Mouse (Mus musculus) hindbrain, embryonic 14.5 days (tissue): ENCODE results near the gene Stk38. TPM values are rescaled to one million over a fixed set of nuclear protein-coding genes. Genes with fewer than 3 reads are reported as not detected.

Experiments used
- ATAC-seq: fragments of 200-750 bp; cut with Nextera tagmentation; 2 replicates; pipeline ENCODE4 v1.8.0; 2017; ENCODE audit warnings: moderate number of reproducible peaks, mild to moderate bottlenecking, moderate TSS enrichment, moderate library complexity; ENCODE audit not compliant: low FRiP score
- DNase-seq: peaks from one replicate; pipeline ENCODE4 v3.0.0-alpha.2; 2015; ENCODE audit warnings: low spot score
- H3K27ac ChIP-seq: fragments of 300-500 bp; sonication (generic); 2 replicates; pipeline ENCODE4 v1.5.1; 2014; ENCODE audit warnings: mild to moderate bottlenecking, moderate library complexity
- H3K27me3 ChIP-seq: fragments of 300-500 bp; sonication (generic); 2 replicates; pipeline ENCODE4 v1.6.1; 2014; ENCODE audit warnings: mild to moderate bottlenecking, low read length, mixed read lengths; ENCODE audit not compliant: control insufficient read depth, insufficient read depth
- H3K36me3 ChIP-seq: fragments of 300-500 bp; sonication (generic); replicated peaks from 2 replicates; pipeline ENCODE4 v1.6.1; 2014; ENCODE audit not compliant: control insufficient read depth, insufficient read depth
- H3K4me1 ChIP-seq: fragments of 300-500 bp; sonication (generic); replicated peaks from 2 replicates; pipeline ENCODE4 v1.6.1; 2014; ENCODE audit warnings: antibody characterized with exemption, low read length, mixed read lengths; ENCODE audit not compliant: control insufficient read depth, insufficient read depth
- H3K4me2 ChIP-seq: fragments of 300-500 bp; sonication (generic); replicated peaks from 2 replicates; pipeline ENCODE4 v1.6.1; 2014; ENCODE audit warnings: mild to moderate bottlenecking, moderate library complexity
- H3K4me3 ChIP-seq: fragments of 300-500 bp; sonication (generic); replicated peaks from 2 replicates; pipeline ENCODE4 v1.5.1; 2014; ENCODE audit warnings: mild to moderate bottlenecking, low read length
- H3K9ac ChIP-seq: fragments of 300-500 bp; sonication (generic); 2 replicates; pipeline ENCODE4 v1.6.1; 2014
- H3K9me3 ChIP-seq: fragments of 300-500 bp; sonication (generic); 2 replicates; pipeline ENCODE4 v1.6.1; 2016; ENCODE audit warnings: low read length; ENCODE audit not compliant: control insufficient read depth
- WGBS: fragments of 180-500 bp; shearing (Covaris S2); extraction: QIAGEN DNeasy Blood & Tissue Kit; methylation state at CpG from one replicate; pipeline ENCODE4 v1.1.7; 2014; 5-methylcytosine and 5-hydroxymethylcytosine counted together
- polyA plus RNA-seq: library from polyadenylated mRNA; unstranded; fragments of >200 nt; fragmentation: Nextera tagmentation; extraction: Ambion mirVana; gene quantifications from 2 replicates; pipeline ENCODE4 v1.2.1, GENCODE M21; 2014

Gene Stk38
- polyA plus RNA-seq, 1 experiment from 2014 or later, result 85.0 TPM

DNA sequence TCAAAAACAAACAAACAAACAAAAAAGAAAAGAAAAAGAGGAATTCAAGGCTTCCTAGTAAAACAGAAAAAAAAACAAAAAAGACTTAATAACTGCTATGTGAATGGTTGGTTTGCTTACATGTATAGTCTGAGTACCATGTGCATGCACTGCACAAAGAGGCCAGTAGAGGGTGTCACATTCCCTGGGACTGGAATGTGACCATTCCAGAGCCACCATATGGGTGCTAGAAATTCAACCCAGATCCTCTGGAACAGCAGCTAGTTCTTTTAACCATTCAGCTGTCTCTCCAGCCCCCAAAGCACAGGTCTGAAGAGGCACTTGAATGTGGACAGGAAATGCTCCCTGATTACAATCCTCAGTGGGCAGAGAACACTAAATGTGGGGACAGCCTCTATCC is 21.0 kb downstream of the Stk38 start:
- Histone ChIP-seq H3K27me3 (no peaks in the 10 kb centered on the region), H3K9me3 (no peaks in the 10 kb centered on the region), H3K36me3 (peaks cover 98% of the 10 kb centered on the region), H3K9ac (no peak overlapping the region), H3K4me2 (no peak overlapping the region), H3K27ac (no peak overlapping the region), H3K4me1 (no peaks in the 10 kb centered on the region), H3K4me3 (no peak overlapping the region)
- no peak for ATAC-seq
- no peak for DNase-seq

DNA sequence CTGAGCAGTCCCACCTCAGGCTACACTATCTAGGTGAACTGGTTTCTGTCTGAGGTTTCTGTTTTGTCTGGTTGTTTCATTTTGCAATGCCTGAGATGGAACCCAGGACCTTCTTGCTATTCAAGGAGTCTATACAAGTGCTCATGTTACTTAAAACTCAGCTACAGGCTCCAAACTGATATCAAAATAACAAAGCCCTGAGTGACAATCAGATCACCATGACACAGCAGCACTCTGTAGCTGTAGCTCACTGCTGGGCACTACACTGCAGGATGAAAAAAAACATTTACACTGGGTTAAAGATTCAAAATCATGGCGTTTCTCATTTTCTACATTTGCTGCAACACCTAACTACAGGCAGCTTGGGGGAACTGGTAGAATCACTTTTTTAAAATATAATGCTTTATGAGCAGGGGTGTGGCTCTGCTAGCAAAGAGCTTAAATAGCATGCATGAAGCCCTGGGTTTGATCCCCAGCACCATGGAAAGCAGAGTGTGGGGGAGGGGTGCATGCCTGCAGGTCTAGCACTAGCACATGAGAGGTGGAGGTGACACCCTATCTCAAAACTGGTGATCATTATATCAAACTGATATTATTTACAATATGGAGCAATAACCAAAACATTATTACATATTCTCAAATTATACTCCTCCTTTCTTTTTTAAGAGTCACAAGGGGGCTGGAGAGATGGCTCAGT is 22.9 kb downstream of the Stk38 start:
- Histone ChIP-seq H3K4me2 (no peak overlapping the region), H3K9ac (no peak overlapping the region), H3K27me3 (no peaks in the 10 kb centered on the region), H3K4me3 (no peak overlapping the region), H3K36me3 (peaks cover 93% of the 10 kb centered on the region), H3K4me1 (no peaks in the 10 kb centered on the region), H3K9me3 (no peaks in the 10 kb centered on the region), H3K27ac (no peak overlapping the region)
- DNase-seq, result no peak
- no peak for ATAC-seq
- WGBS, result 89% methylated on average over 1 of the region's 1 CpGs

- WGBS, result 61% methylated on average over 4 of the region's 4 CpGs
- no peaks in the 10 kb centered on the region for H3K9me3 ChIP-seq
- H3K4me1 ChIP-seq, result no peaks in the 10 kb centered on the region
- no peak for ATAC-seq
- peaks cover 93% of the 10 kb centered on the region for H3K36me3 ChIP-seq
- no peak for DNase-seq
- no peak overlapping the region for H3K4me3 ChIP-seq
- H3K27me3 ChIP-seq, result no peaks in the 10 kb centered on the region
- no peak overlapping the region for H3K4me2 ChIP-seq
- H3K27ac ChIP-seq, result no peak overlapping the region
- H3K9ac ChIP-seq, result no peak overlapping the region
Observed at GRCm38 (mm10) chr17:28982591-28982990, 25.2 kb downstream of the Stk38 start.

DNA sequence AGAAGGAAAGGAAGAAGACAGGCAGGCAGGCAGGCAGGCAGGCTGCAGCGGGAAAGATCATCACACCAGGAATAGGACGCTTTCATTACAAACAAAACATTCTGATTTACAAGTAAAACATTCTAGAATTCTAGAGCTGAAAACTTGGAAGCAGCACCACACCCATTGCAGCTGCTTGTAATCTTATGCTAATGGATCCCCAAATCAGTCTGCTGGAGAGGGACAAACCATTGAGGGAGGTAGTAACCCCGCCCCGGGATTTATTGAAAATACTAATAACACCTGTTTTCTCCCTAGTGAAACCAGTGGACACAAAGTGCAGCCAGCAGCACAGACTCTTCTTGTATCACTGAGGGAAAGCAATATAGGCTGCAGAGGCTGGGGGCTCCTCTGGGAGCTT is 26.7 kb downstream of the Stk38 start:
- ATAC-seq (no peak), DNase-seq (no peak)
- H3K36me3 ChIP-seq, result peaks cover 90% of the 10 kb centered on the region
- H3K9me3 ChIP-seq, result no peaks in the 10 kb centered on the region
- no peak overlapping the region for H3K4me2 ChIP-seq
- H3K9ac ChIP-seq, result no peak overlapping the region
- no peaks in the 10 kb centered on the region for H3K27me3 ChIP-seq
- no peak overlapping the region for H3K27ac ChIP-seq
- 82% methylated on average over 4 of the region's 4 CpGs for whole genome bisulfite sequencing
- no peaks in the 10 kb centered on the region for H3K4me1 ChIP-seq
- H3K4me3 ChIP-seq, result no peak overlapping the region

- Histone ChIP-seq H3K27me3 (no peaks in the 10 kb centered on the region), H3K4me3 (no peak overlapping the region)
Observed at GRCm38 (mm10) chr17:28979091-28979490, 28.7 kb downstream of the Stk38 start.

GRCm38 (mm10) chr17:28970122-28970521 is 37.7 kb downstream of the Stk38 start:
- Histone ChIP-seq H3K27ac (no peak overlapping the region), H3K36me3 (peaks cover 100% of the 10 kb centered on the region)
- no peak for DNase-seq

More at GRCm38 (mm10) chr17:28979091-28979490, 28.7 kb downstream of the Stk38 start:
- H3K27ac ChIP-seq, result no peak overlapping the region
- H3K4me2 ChIP-seq, result no peak overlapping the region
- no peak overlapping the region for H3K9ac ChIP-seq
- ATAC-seq (no peak), DNase-seq (no peak)
- no peaks in the 10 kb centered on the region for H3K4me1 ChIP-seq
- WGBS, result 98% methylated on average over 4 of the region's 4 CpGs
- peaks cover 92% of the 10 kb centered on the region for H3K36me3 ChIP-seq
- H3K9me3 ChIP-seq, result no peaks in the 10 kb centered on the region

DNA sequence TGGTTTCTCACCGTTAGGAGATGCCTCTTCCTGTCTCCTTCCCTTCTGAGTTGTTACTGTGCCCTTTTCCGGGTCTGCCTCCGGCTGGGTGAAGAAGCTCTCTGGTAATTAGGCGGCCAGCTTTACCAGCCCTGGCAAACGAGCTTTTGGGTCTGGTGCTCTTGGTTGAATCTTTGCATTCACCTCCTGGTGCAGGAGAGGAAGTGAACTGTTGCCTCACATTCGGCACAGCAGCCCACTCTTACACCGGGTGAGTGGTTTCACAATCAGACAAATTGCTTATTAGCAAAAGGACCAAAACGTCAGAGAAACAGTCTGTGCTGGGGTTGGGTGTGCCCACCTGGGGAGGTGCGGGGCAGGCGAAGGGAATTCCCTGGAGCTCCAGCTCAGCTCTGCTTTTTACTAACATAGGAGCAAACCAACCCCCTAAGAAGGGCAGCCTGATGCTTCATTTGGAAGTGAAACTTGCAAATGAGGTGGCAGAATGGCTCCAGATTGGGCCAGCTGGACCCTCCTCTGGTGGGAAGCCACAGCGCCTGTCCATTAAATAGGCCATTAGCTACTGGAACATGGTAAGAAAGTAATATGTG is 40.7 kb downstream of the Stk38 start:
- ATAC-seq, result no peak
- Histone ChIP-seq H3K9me3 (no peaks in the 10 kb centered on the region), H3K4me3 (no peak overlapping the region), H3K4me2 (no peak overlapping the region), H3K9ac (no peak overlapping the region), H3K27me3 (no peaks in the 10 kb centered on the region), H3K4me1 (no peaks in the 10 kb centered on the region), H3K36me3 (peaks cover 100% of the 10 kb centered on the region), H3K27ac (no peak overlapping the region)
- 76% methylated on average over 11 of the region's 11 CpGs for WGBS
- no peak for DNase-seq

More at GRCm38 (mm10) chr17:28970122-28970521, 37.7 kb downstream of the Stk38 start:
- Histone ChIP-seq H3K4me1 (no peaks in the 10 kb centered on the region), H3K27me3 (no peaks in the 10 kb centered on the region), H3K9me3 (no peaks in the 10 kb centered on the region), H3K4me3 (no peak overlapping the region), H3K4me2 (no peak overlapping the region), H3K9ac (no peak overlapping the region)
- no peak for ATAC-seq

GRCm38 (mm10) chr17:28961596-28961995 is 46.2 kb downstream of the Stk38 start:
- Histone ChIP-seq H3K9me3 (no peaks in the 10 kb centered on the region), H3K9ac (no peak overlapping the region), H3K27me3 (no peaks in the 10 kb centered on the region), H3K4me1 (no peaks in the 10 kb centered on the region), H3K4me2 (no peak overlapping the region), H3K27ac (no peak overlapping the region), H3K4me3 (no peak overlapping the region), H3K36me3 (peaks cover 59% of the 10 kb centered on the region)
- WGBS, result 87% methylated on average over 10 of the region's 10 CpGs
- ATAC-seq (no peak), DNase-seq (no peak)

DNA sequence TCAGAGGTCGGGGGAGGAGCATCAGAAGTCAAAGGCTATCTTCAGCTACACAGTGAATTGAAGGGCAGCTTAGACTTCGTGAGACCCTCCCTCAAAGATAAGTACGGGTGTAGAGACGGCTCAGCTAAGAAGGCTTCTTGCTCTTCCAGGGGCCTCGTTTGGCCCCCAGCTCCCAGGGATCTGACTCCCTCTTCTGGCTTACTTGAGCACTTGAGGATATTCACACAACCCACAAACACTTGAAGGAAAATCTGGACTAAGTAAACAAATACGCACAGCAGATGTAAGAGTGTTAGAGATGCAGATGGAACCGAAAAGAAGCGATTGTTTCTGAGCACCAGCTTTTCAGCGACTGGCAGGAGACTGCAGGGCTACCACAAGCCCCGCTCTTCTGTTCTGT is 47.2 kb downstream of the Stk38 start:
- DNase-seq (no peak), ATAC-seq (no peak)
- H3K4me1 ChIP-seq, result no peaks in the 10 kb centered on the region
- H3K36me3 ChIP-seq, result peaks cover 49% of the 10 kb centered on the region
- H3K4me2 ChIP-seq, result no peak overlapping the region
- no peak overlapping the region for H3K4me3 ChIP-seq
- H3K9ac ChIP-seq, result no peak overlapping the region
- no peaks in the 10 kb centered on the region for H3K9me3 ChIP-seq
- WGBS, result 75% methylated on average over 10 of the region's 10 CpGs
- no peaks in the 10 kb centered on the region for H3K27me3 ChIP-seq
- no peak overlapping the region for H3K27ac ChIP-seq
